Mouse (Mus musculus): ENCODE measurements at regions not wholly inside any gene's neighbourhood (a gene's known extent, or its start where the extent isn't known, plus 50 kb on each side); places are given as distances from the start of the nearest gene placed in this dataset.

DNA sequence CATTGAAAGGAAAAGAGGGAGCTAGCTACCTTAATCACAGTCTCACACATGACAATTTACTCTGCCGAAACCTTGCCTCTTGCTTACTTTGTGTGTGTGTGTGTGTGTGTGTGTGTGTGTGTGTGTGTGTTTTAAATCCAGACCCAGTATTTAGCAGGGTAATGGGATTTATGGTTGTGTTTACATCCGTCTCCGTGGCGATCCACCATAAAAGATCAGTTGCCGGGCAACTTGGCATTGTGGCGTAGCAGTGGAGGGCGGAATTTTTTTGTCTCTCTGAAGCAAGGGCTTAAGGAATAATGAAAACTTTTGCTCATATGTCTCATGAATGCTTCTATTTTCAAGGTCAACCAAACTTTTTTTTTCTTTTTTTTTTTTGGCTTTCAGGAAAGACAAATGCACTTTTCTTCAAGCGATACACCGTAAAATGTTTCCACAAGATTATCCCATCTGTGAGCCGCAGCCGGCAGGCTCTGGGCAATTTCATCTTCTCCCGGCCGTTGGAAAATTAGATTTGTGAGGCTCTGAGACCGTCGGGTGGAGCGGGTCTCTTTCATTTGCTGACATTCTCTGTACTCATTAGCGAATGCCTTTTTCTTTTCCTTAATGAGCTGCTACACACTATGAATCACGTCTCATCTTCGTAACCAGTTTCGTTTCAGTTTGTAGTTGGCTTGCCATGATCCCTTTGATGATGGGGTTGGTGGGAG, 53.9 kb upstream of the Ptch1 start:
- intact Hi-C loops (cut with DNase I): no loop called here
- H3K27ac ChIP-seq: no peak overlapping the region
- TF ChIP-seq CTCF (IDR thresholded peaks at IDR 0.05): no peak
- H3K4me3 ChIP-seq: peak overlapping the region; percentile 38
- peak in 1 of 2 experiments; percentile 14 for DNase-seq (ENCODE audit: extremely low spot score in 1 of 2, low spot score in 2 of 2)

DNA sequence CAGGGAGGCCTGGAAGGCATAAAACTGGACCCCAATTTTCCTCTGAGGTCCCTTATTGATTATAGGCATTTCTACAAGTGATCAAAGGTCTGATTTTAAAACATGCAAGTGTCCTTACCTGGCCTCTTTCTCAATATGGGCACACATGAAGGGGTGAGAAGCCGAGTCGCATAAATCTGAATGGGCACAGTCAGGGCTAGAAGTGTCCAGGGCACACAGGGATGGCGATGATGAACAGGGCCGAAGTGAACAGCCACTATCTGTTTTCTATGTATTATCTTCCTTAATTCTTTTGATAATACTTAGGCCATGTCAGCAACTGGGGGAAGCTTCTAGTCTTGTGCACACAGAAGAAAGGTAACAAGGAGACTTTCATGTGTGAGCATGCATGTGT, 54.5 kb upstream of the Ptch1 start:
- DNase-seq (ENCODE audit: extremely low spot score in 1 of 2, low spot score in 2 of 2): no peak
- intact Hi-C loops (cut with DNase I): no loop called here
- H3K27ac ChIP-seq: no peak overlapping the region
- no peak for TF ChIP-seq CTCF (IDR thresholded peaks at IDR 0.05)
- peak overlapping the region; percentile 38; the same call in 1 of the 2 replicates for H3K4me3 ChIP-seq

DNA sequence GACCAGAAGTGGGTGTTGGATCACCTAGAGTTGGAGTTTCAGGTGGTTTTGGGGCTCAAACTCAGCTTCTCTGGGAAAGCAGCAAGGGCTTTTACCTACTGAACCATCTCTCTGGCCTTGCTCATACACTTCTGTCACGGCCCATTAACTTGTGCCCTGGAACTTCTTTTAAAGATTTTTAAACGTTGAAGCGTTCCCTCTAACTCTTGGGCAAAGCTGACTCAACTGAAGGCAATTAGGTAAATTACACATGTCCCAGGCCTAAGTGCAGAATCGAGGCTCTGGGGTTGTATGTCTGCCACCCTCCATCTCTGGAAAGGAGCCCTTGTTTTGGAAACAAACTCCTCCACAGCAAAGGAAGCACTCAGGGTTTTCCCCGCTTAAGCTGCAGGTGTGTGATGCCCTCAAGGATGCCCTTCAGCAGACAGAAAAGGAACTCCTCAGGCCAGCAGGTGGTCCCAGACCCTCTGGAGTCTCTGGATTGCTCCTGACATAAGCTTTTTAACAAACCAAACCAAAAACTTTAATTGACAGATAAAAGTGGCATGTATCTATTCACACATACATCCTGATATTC, 58.5 kb upstream of the Ptch1 start:
- no peak for TF ChIP-seq CTCF (IDR thresholded peaks at IDR 0.05)
- Histone ChIP-seq H3K27ac (no peak overlapping the region), H3K4me3 (no peak overlapping the region)
- intact Hi-C loops (cut with DNase I): no loop called here
- DNase-seq (ENCODE audit: extremely low spot score in 1 of 2, low spot score in 2 of 2): no peak

DNA sequence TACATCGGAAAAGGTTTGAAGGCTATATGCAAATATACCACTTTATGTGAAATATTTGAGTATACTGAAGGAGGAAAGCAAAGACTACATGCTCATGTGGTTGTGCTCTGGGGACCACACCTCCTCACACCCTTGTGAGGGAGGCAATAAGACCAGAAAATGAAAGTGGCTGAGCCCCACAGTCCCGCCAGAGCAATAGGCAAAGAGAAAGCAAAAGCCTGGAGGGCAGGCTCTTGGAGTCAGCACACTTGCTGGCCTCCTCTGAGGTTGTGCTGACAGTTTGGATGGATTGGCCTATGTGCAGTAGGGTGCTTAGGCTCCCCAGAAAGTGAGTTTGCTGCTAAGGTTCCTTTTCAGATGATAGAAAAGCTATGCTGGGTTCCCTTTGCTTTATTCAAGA, 60.9 kb upstream of the Ptch1 start:
- Histone ChIP-seq H3K27ac (no peak overlapping the region), H3K4me3 (no peak overlapping the region)
- no peak for DNase-seq (ENCODE audit: extremely low spot score in 1 of 2, low spot score in 2 of 2)
- intact Hi-C loops (cut with DNase I): no loop called here
- no peak for TF ChIP-seq CTCF (IDR thresholded peaks at IDR 0.05)

DNA sequence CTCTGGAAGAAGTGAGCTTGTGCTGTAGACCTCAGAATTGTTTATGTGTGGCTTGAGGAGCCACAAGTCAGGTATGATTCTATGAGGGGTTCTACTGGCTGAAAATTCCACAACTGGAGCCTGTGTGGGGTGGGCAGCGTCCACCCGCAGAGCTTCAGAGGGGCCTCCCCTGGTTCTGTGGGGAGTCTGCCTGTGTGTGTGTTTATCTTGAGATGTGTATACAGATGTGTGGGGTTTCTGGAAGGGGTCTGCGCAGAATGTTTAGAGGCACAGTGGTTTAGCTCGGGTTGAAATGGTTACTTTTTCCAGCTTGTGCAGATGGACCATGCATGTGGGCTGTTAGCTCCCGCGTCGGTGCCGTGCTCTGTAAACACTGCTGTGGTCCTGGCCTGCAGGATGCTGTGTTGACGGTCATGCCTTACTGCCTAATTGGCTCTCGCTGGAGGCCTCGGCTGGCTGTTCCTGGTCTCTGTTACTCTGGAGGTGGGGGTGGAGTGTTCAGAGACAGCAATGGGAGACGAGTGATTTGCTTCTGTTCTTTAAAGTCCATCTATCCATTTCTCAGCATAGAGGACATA, 68.3 kb upstream of the Ptch1 start:
- DNase-seq (ENCODE audit: extremely low spot score in 1 of 2, low spot score in 2 of 2): no peak
- intact Hi-C loops (cut with DNase I): no loop called here
- TF ChIP-seq CTCF (IDR thresholded peaks at IDR 0.05): no peak

DNA sequence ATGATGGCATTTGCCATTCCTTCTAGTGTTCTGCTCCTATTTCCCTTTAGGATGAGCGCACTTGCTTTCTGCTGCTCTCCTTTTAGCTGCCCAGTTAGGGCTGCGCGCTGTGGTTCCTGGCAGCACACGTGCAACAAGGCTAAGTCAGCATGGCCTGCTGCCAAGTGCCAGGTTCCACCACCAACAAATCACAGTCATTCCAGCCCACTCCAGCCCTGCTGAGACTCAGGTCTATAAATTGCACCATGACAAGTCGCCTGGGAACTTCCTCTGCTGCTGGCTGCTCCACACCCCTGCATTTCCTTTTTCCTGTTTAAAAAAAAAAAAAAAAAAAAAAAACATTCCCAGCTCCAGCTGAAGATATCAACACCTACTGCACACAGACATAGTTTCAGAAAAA, 69.2 kb upstream of the Ptch1 start:
- Histone ChIP-seq H3K27ac (no peak overlapping the region), H3K4me3 (no peak overlapping the region)
- peak; percentile 53 to 60 for DNase-seq (ENCODE audit: extremely low spot score in 1 of 2, low spot score in 2 of 2)
- TF ChIP-seq CTCF (IDR thresholded peaks at IDR 0.05): no peak
- intact Hi-C loops (cut with DNase I): no loop called here

More for the DNA sequence above, 68.3 kb upstream of the Ptch1 start:
- Histone ChIP-seq H3K27ac (no peak overlapping the region), H3K4me3 (no peak overlapping the region)

DNA sequence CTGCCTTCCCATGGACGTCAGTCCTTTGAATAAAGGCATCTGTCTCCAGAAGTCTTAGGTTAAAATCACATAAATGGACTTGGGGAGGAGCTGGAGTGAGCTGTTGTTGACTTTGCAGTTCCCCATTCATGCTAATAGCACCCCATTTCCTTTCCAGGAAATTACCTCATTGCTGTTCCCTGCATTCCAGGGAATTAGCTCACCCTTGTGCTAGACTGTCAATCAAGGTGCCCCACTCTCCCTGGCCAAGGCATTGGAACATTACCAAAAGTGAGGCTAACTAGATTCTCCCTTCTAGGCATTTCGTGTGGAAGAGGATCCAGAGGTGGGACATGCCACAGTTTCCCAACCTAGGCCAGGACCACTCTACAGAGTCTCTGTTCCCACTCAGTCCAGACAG, 70.0 kb upstream of the Ptch1 start:
- no peak for DNase-seq (ENCODE audit: extremely low spot score in 1 of 2, low spot score in 2 of 2)
- intact Hi-C loops (cut with DNase I): no loop called here
- no peak for TF ChIP-seq CTCF (IDR thresholded peaks at IDR 0.05)
- H3K4me3 ChIP-seq: no peak overlapping the region
- no peak overlapping the region for H3K27ac ChIP-seq

DNA sequence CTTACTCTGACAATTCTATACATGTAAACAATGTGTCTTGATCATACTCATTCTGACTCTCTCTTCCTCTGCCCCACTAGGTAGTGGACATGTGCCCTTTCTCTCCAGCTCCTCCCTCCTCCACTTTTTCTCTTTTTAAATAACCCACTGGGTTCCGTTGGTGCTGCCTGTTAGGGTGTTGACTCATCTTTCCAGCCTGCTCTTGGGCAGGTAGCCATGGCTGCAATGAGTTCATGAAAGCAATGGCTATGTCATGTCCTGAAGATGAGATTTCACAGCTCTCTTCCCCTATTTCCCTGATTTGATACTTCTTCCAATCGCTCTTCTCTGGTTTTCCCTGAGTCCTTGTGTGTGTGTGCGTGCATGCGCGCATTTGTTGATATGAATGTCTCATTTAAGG, 70.9 kb upstream of the Ptch1 start:
- TF ChIP-seq CTCF (IDR thresholded peaks at IDR 0.05): no peak
- Histone ChIP-seq H3K4me3 (no peak overlapping the region), H3K27ac (no peak overlapping the region)
- no peak for DNase-seq (ENCODE audit: extremely low spot score in 1 of 2, low spot score in 2 of 2)
- intact Hi-C loops (cut with DNase I): no loop called here

DNA sequence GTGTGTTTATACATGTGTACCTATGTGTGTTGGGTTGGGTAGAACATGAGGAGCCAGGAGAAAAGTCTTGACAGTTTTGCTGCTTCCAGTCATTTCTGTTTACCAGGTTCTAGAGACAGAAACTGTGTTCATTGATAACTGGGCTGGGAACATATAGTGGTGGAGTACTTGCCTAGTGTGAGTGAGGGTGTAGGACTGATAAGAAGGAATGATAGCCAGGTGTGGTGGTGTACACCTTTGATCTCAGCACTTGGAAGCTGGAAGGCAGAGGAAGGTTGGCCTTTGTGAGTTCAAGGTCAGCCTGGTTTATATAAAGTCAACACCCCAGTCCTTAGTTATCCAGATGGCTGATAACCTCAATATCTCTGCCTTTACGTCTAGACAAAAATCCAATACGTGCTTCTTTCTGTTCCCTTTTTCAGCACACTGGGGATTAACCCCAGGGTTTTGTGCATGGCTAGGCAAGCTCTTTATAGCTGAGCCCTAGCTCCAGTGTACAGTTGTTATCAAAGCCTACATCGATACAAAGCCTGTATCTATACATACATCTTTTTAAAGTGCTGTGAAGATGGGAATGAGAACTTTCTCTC, 75.8 kb upstream of the Ptch1 start:
- Histone ChIP-seq H3K4me3 (no peak overlapping the region), H3K27ac (no peak overlapping the region)
- no peak for TF ChIP-seq CTCF (IDR thresholded peaks at IDR 0.05)
- DNase-seq (ENCODE audit: extremely low spot score in 1 of 2, low spot score in 2 of 2): no peak
- intact Hi-C loops (cut with DNase I): no loop called here

DNA sequence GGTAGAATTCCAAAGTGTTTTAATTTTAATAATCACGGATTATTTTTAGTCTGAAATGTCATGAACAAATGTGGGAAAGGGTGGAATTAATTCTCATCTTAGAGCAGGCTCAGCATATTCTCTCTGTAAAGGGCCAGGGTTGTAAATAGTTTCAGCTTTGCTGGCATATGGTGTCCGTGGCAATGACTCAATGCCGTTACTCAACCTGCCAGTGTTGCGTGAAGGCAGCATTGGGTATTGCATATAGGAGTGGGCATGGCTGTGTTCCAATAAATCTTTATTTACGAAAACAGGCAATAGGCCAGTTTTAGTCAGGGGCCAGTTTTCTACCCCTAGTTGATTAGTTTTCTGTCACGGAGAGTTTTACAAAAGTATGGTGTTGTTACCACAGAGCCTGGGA, 81.1 kb upstream of the Ptch1 start:
- no peak for DNase-seq (ENCODE audit: extremely low spot score in 1 of 2, low spot score in 2 of 2)

DNA sequence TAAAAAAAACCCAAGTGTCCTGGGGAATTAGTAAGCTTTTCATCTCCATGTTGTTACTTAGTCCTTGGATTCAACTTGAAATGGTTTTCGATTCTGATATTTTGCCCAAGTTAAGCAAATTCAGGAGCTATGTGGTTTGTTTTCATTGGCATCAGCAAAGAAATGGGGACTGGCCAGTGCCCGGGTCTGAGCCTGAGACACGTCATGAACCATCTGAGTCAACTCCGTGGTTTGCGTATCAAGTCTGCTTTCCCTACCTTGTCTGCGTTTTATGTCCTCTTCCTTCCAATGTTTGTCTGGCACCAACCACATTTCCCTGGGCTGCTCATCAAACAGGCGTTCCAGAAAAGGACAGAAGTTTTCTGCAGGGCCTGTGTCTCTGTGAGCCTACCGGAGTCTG, 83.7 kb upstream of the Ptch1 start:
- H3K27ac ChIP-seq: no peak overlapping the region
- no peak overlapping the region for H3K4me3 ChIP-seq
- no peak for DNase-seq (ENCODE audit: extremely low spot score in 1 of 2, low spot score in 2 of 2)
- TF ChIP-seq CTCF (IDR thresholded peaks at IDR 0.05): no peak
- intact Hi-C loops (cut with DNase I): no loop called here

More for the DNA sequence above, 81.1 kb upstream of the Ptch1 start:
- H3K27ac ChIP-seq: no peak overlapping the region
- no peak for TF ChIP-seq CTCF (IDR thresholded peaks at IDR 0.05)
- intact Hi-C loops (cut with DNase I): no loop called here
- no peak overlapping the region for H3K4me3 ChIP-seq

DNA sequence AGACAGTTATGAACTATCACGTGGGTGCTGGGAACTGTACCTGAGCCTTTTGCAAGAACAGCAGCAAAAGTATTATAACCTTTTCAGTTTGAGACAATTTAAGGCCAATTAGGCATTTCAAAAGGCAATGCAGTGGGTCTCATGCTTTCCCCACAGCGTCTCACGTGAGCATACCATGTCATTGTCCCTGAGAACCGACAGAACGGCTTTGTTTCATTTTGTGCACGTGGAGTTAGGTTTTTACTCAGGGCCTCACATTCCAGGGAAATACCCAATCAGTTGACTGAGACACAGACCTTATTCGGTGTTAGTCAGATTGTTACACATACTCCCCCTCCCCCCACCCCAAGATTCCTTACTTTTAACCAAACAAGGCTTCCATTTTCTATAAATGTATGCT, 86.0 kb upstream of the Ptch1 start:
- no peak for DNase-seq (ENCODE audit: extremely low spot score in 1 of 2, low spot score in 2 of 2)
- H3K27ac ChIP-seq: no peak overlapping the region
- H3K4me3 ChIP-seq: no peak overlapping the region
- no peak for TF ChIP-seq CTCF (IDR thresholded peaks at IDR 0.05)
- intact Hi-C loops (cut with DNase I): no loop called here

All from left cerebral cortex, adult 2 months (tissue).